Mouse (Mus musculus) ES-E14 (cell line): ENCODE results near the gene Il21r.

Source experiments
- MAFK ChIP-seq: IDR thresholded peaks from 2 replicates; pipeline ENCODE4 v1.6.1; 2014; ENCODE audit warnings: mild to moderate bottlenecking, low read depth, low read length, inconsistent platforms; ENCODE audit not compliant: insufficient read depth
- ZC3H11A ChIP-seq: IDR thresholded peaks from 2 replicates; pipeline ENCODE4 v1.6.1; 2012; ENCODE audit warnings: low read depth, mild to moderate bottlenecking, inconsistent platforms, low read length, borderline replicate concordance
- ZNF384 ChIP-seq: IDR thresholded peaks from 2 replicates; pipeline ENCODE4 v1.6.1; 2012; ENCODE audit warnings: low read depth, low read length, inconsistent platforms

- TF ChIP-seq ZNF384 = no peak
- no peak for TF ChIP-seq ZC3H11A
- TF ChIP-seq MAFK = no peak
Observed at GRCm38 (mm10) chr7:125597083-125597482, 6.1 kb upstream of the Il21r start.
